Mouse (Mus musculus) forebrain, embryonic 13.5 days (tissue): ENCODE results near the gene Rnaseh2a. TPM values are rescaled to one million over a fixed set of nuclear protein-coding genes. Genes with fewer than 3 reads are reported as not detected.

ENCODE experiments used
- ATAC-seq: fragments of 200-750 bp; cut with Nextera tagmentation; 2 replicates; pipeline ENCODE4 v1.8.0; 2017
- H3K27ac ChIP-seq: fragments of 300-500 bp; sonication (generic); 2 replicates; pipeline ENCODE4 v1.5.1; 2015; ENCODE audit warnings: inconsistent platforms, mild to moderate bottlenecking, moderate library complexity
- H3K27me3 ChIP-seq: fragments of 300-500 bp; sonication (generic); 2 replicates; pipeline ENCODE4 v1.6.1; 2015; ENCODE audit warnings: mild to moderate bottlenecking, inconsistent platforms
- H3K36me3 ChIP-seq: fragments of 300-500 bp; sonication (generic); 2 replicates; pipeline ENCODE4 v1.6.1; 2015; ENCODE audit warnings: mild to moderate bottlenecking, inconsistent platforms; ENCODE audit not compliant: poor library complexity, severe bottlenecking
- H3K4me1 ChIP-seq: fragments of 300-500 bp; sonication (generic); 2 replicates; pipeline ENCODE4 v1.6.1; 2015; ENCODE audit warnings: inconsistent platforms
- H3K4me2 ChIP-seq: fragments of 300-500 bp; sonication (generic); 2 replicates; pipeline ENCODE4 v1.6.1; 2015; ENCODE audit warnings: inconsistent platforms, mild to moderate bottlenecking, moderate library complexity
- H3K4me3 ChIP-seq: fragments of 300-500 bp; sonication (generic); 2 replicates; pipeline ENCODE4 v1.5.1; 2015; ENCODE audit warnings: mild to moderate bottlenecking, inconsistent platforms
- H3K9ac ChIP-seq: fragments of 300-500 bp; sonication (generic); 2 replicates; pipeline ENCODE4 v1.6.1; 2015; ENCODE audit warnings: mild to moderate bottlenecking, inconsistent platforms
- H3K9me3 ChIP-seq: fragments of 300-500 bp; sonication (generic); replicated peaks from 2 replicates; pipeline ENCODE4 v1.6.1; 2016; ENCODE audit warnings: inconsistent platforms
- WGBS: fragments of 180-500 bp; shearing (Covaris S2); methylation state at CpG from one replicate; pipeline ENCODE4 v1.1.7; 2015; 5-methylcytosine and 5-hydroxymethylcytosine counted together
- microRNA-seq: library from miRNA; unstranded; fragments of <30 nt; microRNA quantifications from one replicate; pipeline ENCODE4, GENCODE M21; 2016
- polyA plus RNA-seq: library from polyadenylated mRNA; unstranded; fragments of >200 nt; fragmentation: Nextera tagmentation; extraction: Ambion mirVana; gene quantifications from 2 replicates; pipeline ENCODE4 v1.2.1, GENCODE M21; 2015

Rnaseh2a gene
- polyA plus RNA-seq, 1 experiment from 2014 or later: 119 TPM

DNA sequence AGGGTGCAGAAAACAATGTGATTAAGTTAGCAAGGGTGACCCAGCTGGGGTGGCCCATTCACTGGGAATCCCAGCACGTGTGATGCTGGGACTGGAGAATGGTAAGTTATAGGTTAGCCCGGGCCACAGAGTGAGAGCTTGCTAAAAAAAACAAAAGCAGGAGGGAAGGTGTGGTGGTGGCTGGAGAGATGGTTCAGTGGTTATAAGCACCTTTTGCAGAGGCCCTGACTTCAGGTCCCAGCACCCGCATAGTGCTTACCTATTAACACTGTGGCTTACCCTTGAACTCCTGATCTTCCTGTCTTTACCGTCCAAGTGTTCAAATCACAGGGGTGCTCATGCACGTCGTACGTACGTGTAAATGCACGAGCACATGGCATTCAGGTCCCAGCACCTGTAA is 62.5 kb downstream of the Rnaseh2a start:
- WGBS: 90% methylated on average over 9 of the region's 9 CpGs
- Histone ChIP-seq H3K9ac (no peak overlapping the region), H3K4me1 (peaks cover 27% of the 10 kb centered on the region), H3K4me2 (no peak overlapping the region), H3K27me3 (peaks cover 27% of the 10 kb centered on the region), H3K9me3 (no peaks in the 10 kb centered on the region), H3K27ac (no peak overlapping the region), H3K4me3 (no peak overlapping the region), H3K36me3 (peaks cover 28% of the 10 kb centered on the region)
- ATAC-seq: no peak

Small RNAs within 50 kb of the gene (microRNA-seq; reads per million reads assigned to microRNA genes)
- gene Gm24197: not detected

Other genes starting within 250 kb of the Rnaseh2a start
- 3.7 and 3.8 TPM in 2 replicates for gene G430095P16Rik, start 246.8 kb downstream of the Rnaseh2a start, polyA plus RNA-seq
- 127 and 145 TPM in 2 replicates for gene Nfix, start 169.4 kb downstream of the Rnaseh2a start, polyA plus RNA-seq
- gene Dand5, start 146.9 kb downstream of the Rnaseh2a start, polyA plus RNA-seq: 7.3 and 8.2 TPM in 2 replicates
- gene Gadd45gip1, start 138.2 kb downstream of the Rnaseh2a start, polyA plus RNA-seq: 42.6 and 47.0 TPM in 2 replicates
- gene Rad23a, start 129.1 kb downstream of the Rnaseh2a start, polyA plus RNA-seq: 93.9 and 114 TPM in 2 replicates
- 549 and 569 TPM in 2 replicates for gene Calr, start 122.8 kb downstream of the Rnaseh2a start, polyA plus RNA-seq
- gene Farsa, start 112.8 kb downstream of the Rnaseh2a start, polyA plus RNA-seq: 123 and 127 TPM in 2 replicates
- gene Syce2, start 97.7 kb downstream of the Rnaseh2a start, polyA plus RNA-seq: 80.3 and 85.1 TPM in 2 replicates
- gene Gcdh, start 75.8 kb downstream of the Rnaseh2a start, polyA plus RNA-seq: 33.2 and 34.2 TPM in 2 replicates
- gene Klf1, start 67.8 kb downstream of the Rnaseh2a start, polyA plus RNA-seq: 0.74 and 1.2 TPM in 2 replicates
- gene Dnase2a, start 61.2 kb downstream of the Rnaseh2a start, polyA plus RNA-seq: 6.9 and 9.4 TPM in 2 replicates
- gene Mast1, start 32.4 kb downstream of the Rnaseh2a start, polyA plus RNA-seq: 31.6 and 37.3 TPM in 2 replicates
- gene Rtbdn, start 22.8 kb downstream of the Rnaseh2a start, polyA plus RNA-seq: 1.2 and 1.8 TPM in 2 replicates
- not detected in 2 replicates for gene Gm49661, start 334 bp downstream of the Rnaseh2a start, polyA plus RNA-seq
- 1,640 and 1,662 TPM in 2 replicates for gene Prdx2, start 180 bp downstream of the Rnaseh2a start, polyA plus RNA-seq
- gene Junb, start 9.0 kb upstream of the Rnaseh2a start, polyA plus RNA-seq: 3.4 and 4.2 TPM in 2 replicates
- gene Hook2, start 20.8 kb upstream of the Rnaseh2a start, polyA plus RNA-seq: 16.8 and 21.5 TPM in 2 replicates
- not detected in 2 replicates for gene Best2, start 44.8 kb upstream of the Rnaseh2a start, polyA plus RNA-seq
- gene Asna1, start 55.5 kb upstream of the Rnaseh2a start, polyA plus RNA-seq: 166 and 168 TPM in 2 replicates
- gene Trir, start 57.1 kb upstream of the Rnaseh2a start, polyA plus RNA-seq: 125 and 154 TPM in 2 replicates
- gene Tnpo2, start 67.1 kb upstream of the Rnaseh2a start, polyA plus RNA-seq: 46.4 and 49.4 TPM in 2 replicates
- gene Fbxw9, start 90.3 kb upstream of the Rnaseh2a start, polyA plus RNA-seq: 39.4 and 49.1 TPM in 2 replicates
- 0.88 and 0.93 TPM in 2 replicates for gene Gm5741, start 98.2 kb upstream of the Rnaseh2a start, polyA plus RNA-seq
- gene Dhps, start 102.0 kb upstream of the Rnaseh2a start, polyA plus RNA-seq: 79.5 TPM in 2 replicates
- 136 and 137 TPM in 2 replicates for gene Wdr83os, start 111.0 kb upstream of the Rnaseh2a start, polyA plus RNA-seq
- 52.9 and 57.8 TPM in 2 replicates for gene Wdr83, start 111.5 kb upstream of the Rnaseh2a start, polyA plus RNA-seq
- 14.6 and 14.7 TPM in 2 replicates for gene Man2b1, start 113.5 kb upstream of the Rnaseh2a start, polyA plus RNA-seq
- gene Zfp791, start 153.3 kb upstream of the Rnaseh2a start, polyA plus RNA-seq: 2.1 and 2.3 TPM in 2 replicates
- not detected in 2 replicates for gene Cks1brt, start 182.2 kb upstream of the Rnaseh2a start, polyA plus RNA-seq